Mouse (Mus musculus) embryonic facial prominence, embryonic 13.5 days (tissue): Measurements from ENCODE around the gene Pnmal1. TPM values are rescaled to one million over a fixed set of nuclear protein-coding genes. Genes with fewer than 3 reads are reported as not detected.

ENCODE experiments used
- ATAC-seq: fragments of 200-750 bp; cut with Nextera tagmentation; 2 replicates; pipeline ENCODE4 v1.8.0; 2017; ENCODE audit warnings: low read depth; ENCODE audit not compliant: insufficient number of reproducible peaks, insufficient read depth, low FRiP score, low TSS enrichment
- H3K27ac ChIP-seq: fragments of 300-500 bp; sonication (generic); 2 replicates; pipeline ENCODE4 v1.5.1; 2015; ENCODE audit warnings: moderate library complexity, mild to moderate bottlenecking, inconsistent platforms
- H3K27me3 ChIP-seq: fragments of 300-500 bp; sonication (generic); 2 replicates; pipeline ENCODE4 v1.6.1; 2015; ENCODE audit warnings: mild to moderate bottlenecking, inconsistent platforms
- H3K36me3 ChIP-seq: fragments of 300-500 bp; sonication (generic); 2 replicates; pipeline ENCODE4 v1.6.1; 2015; ENCODE audit warnings: mild to moderate bottlenecking, inconsistent platforms
- H3K4me1 ChIP-seq: fragments of 300-500 bp; sonication (generic); 2 replicates; pipeline ENCODE4 v1.6.1; 2015; ENCODE audit warnings: inconsistent platforms
- H3K4me2 ChIP-seq: fragments of 300-500 bp; sonication (generic); 2 replicates; pipeline ENCODE4 v1.6.1; 2015; ENCODE audit warnings: moderate library complexity, mild to moderate bottlenecking, inconsistent platforms
- H3K4me3 ChIP-seq: fragments of 300-500 bp; sonication (generic); 2 replicates; pipeline ENCODE4 v1.5.1; 2015; ENCODE audit warnings: mild to moderate bottlenecking, inconsistent platforms
- H3K9ac ChIP-seq: fragments of 300-500 bp; sonication (generic); 2 replicates; pipeline ENCODE4 v1.6.1; 2015; ENCODE audit warnings: mild to moderate bottlenecking, inconsistent platforms
- H3K9me3 ChIP-seq: fragments of 300-500 bp; sonication (generic); 2 replicates; pipeline ENCODE4 v1.6.1; 2016; ENCODE audit warnings: inconsistent platforms
- WGBS: fragments of 180-500 bp; shearing (Covaris S2); methylation state at CpG from one replicate; pipeline ENCODE4 v1.1.7; 2015; ENCODE audit warnings: mixed read lengths; 5-methylcytosine and 5-hydroxymethylcytosine counted together
- polyA plus RNA-seq: library from polyadenylated mRNA; unstranded; fragments of >200 nt; fragmentation: Nextera tagmentation; extraction: Ambion mirVana; gene quantifications from 2 replicates; pipeline ENCODE4 v1.2.1, GENCODE M21; 2015

The Pnmal1 gene
- polyA plus RNA-seq, 1 experiment from 2014 or later, result 1.2 TPM

- Histone ChIP-seq H3K4me3 (no peak overlapping the region), H3K9me3 (no peaks in the 10 kb centered on the region), H3K4me1 (0 out of 2 replicates have a peak, but pooled peaks cover 3% of the 10 kb centered on the region), H3K4me2 (no peak overlapping the region), H3K9ac (no peak overlapping the region), H3K36me3 (no peaks in the 10 kb centered on the region), H3K27ac (no peak overlapping the region), H3K27me3 (no peaks in the 10 kb centered on the region)
- peak; percentile 45; the same call in 1 of the 2 replicates for ATAC-seq
- WGBS, result 17% methylated on average over 14 of the region's 14 CpGs
Observed at GRCm38 (mm10) chr7:16931968-16932627, 27.4 kb upstream of the Pnmal1 start.

DNA sequence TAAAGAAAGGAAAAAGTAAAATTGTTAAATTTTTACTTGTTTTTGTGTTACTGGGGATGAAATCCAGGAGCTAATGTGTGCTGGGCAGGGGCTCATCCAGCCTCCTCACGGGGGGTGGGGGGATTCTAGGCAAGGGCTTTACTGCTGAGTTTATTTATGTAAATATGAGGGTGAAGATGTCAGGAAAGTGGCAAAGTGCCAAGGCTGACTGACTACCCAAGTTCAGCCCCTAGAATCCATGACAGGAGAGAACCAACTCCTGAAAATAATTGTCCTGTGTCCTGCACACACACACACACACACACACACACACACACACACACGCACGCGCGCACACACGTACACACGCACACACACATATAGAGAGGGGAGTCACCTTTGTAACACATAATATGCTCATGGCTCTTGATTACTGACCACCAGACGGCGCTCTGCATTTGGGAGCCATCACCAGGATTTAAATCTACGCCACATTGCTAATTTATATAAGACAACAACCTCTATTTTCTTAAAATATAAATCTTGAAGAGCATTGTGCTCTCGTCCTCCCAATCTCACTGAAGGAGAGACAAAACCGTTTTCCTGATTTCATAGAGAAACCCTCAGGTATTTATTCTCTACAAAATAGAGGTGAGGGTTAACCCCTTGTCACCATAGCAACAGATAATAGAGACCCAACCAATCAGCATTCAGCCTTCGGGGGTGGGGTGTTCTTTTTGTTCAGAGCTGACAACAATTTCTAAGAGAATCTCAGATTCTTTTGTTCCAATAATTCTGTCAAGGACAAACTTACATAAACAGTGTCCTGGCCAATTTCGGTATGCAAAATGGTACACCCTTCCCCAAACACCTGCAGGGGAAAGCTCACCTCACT, 26.5 kb upstream of the Pnmal1 start:
- Histone ChIP-seq H3K9ac (no peak overlapping the region), H3K4me1 (0 out of 2 replicates have a peak, but pooled peaks cover 3% of the 10 kb centered on the region), H3K9me3 (no peaks in the 10 kb centered on the region), H3K27ac (no peak overlapping the region), H3K36me3 (no peaks in the 10 kb centered on the region), H3K27me3 (no peaks in the 10 kb centered on the region), H3K4me3 (no peak overlapping the region), H3K4me2 (no peak overlapping the region)
- ATAC-seq, result no peak
- WGBS, result 39% methylated on average over 14 of the region's 14 CpGs

DNA sequence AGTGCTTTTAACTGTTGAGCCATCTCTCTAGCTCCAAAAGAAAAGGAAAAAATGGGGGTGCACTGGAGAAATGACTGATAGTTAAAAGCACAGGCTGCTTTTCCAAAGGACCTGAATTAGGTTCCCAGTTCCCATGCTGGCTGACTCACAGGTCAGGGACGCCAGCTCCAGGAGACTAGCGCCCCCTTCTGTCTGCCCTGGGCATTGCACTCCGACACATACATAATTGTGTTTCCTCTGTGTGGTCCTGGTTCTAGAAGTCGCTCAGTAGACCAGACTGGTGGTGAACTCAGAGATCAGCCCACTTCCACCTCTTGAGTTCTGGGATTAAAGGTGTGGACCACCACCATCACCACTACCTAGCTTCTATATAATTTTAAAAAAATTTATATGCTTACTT, 22.2 kb upstream of the Pnmal1 start:
- 41% methylated on average over 4 of the region's 4 CpGs for WGBS
- no peak for ATAC-seq
- H3K4me1 ChIP-seq, result peaks cover 14% of the 10 kb centered on the region
- H3K27ac ChIP-seq, result no peak overlapping the region
- H3K9me3 ChIP-seq, result no peaks in the 10 kb centered on the region
- H3K27me3 ChIP-seq, result no peaks in the 10 kb centered on the region
- no peak overlapping the region for H3K4me3 ChIP-seq
- H3K9ac ChIP-seq, result no peak overlapping the region
- no peaks in the 10 kb centered on the region for H3K36me3 ChIP-seq
- H3K4me2 ChIP-seq, result no peak overlapping the region

- Histone ChIP-seq H3K27ac (no peak overlapping the region), H3K4me2 (no peak overlapping the region), H3K9me3 (no peaks in the 10 kb centered on the region), H3K4me1 (peaks cover 13% of the 10 kb centered on the region), H3K36me3 (no peaks in the 10 kb centered on the region), H3K27me3 (no peaks in the 10 kb centered on the region), H3K4me3 (no peak overlapping the region), H3K9ac (no peak overlapping the region)
- no peak for ATAC-seq
- 68% methylated on average over 17 of the region's 17 CpGs for WGBS
Observed at GRCm38 (mm10) chr7:16938117-16938791, 21.2 kb upstream of the Pnmal1 start.

- Histone ChIP-seq H3K27ac (peak overlapping the region; percentile 66), H3K36me3 (no peaks in the 10 kb centered on the region), H3K4me2 (no peak overlapping the region), H3K9me3 (no peaks in the 10 kb centered on the region), H3K27me3 (peaks cover 7% of the 10 kb centered on the region), H3K9ac (no peak overlapping the region), H3K4me3 (no peak overlapping the region), H3K4me1 (peaks cover 26% of the 10 kb centered on the region)
- 30% methylated on average over 7 of the region's 7 CpGs for whole genome bisulfite sequencing
- ATAC-seq, result no peak
Observed at GRCm38 (mm10) chr7:16940292-16940691, 19.2 kb upstream of the Pnmal1 start.

GRCm38 (mm10) chr7:16942861-16943260, 16.6 kb upstream of the Pnmal1 start:
- Histone ChIP-seq H3K27ac (no peak overlapping the region), H3K27me3 (peaks cover 32% of the 10 kb centered on the region), H3K4me1 (peaks cover 48% of the 10 kb centered on the region), H3K4me2 (no peak overlapping the region), H3K4me3 (no peak overlapping the region), H3K9me3 (no peaks in the 10 kb centered on the region), H3K36me3 (no peaks in the 10 kb centered on the region), H3K9ac (no peak overlapping the region)
- WGBS, result 57% methylated on average over 4 of the region's 4 CpGs
- no peak for ATAC-seq

DNA sequence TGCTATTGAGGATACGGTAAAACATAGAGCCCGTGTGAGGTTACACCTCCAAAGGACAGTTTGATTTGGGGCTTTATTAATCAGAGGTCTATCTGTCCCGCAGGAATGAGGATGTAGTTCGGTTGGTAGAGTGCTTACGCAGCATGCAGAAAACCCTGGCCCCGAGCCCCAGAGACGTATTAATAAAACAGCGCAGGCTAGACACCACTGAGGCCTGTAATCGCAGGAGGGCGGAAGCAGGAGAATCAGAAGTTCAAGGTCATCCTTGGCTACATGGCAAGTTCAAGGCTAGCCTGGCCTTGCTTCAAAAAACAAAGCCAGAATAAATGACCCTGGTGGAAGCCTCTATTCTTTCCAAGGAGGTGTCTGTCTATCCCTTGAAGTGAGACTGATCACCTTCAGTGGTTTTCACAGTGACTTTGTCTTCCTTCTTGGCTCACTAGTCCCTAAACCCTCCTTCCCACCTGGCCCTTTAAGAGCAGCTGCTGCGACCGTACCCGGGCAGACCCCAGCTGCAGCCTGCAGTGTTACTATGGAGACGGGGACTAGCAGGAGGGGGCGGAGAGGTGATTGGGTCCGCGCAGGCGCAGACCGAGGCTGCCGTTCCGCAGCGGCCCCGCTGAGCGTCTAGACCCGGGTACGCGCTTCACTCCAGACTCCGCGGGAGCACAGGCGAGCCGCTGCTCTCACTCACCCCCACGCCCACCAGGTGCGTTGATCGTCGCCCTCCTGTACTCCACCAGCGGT, 15.2 kb upstream of the Pnmal1 start, which contains the start of gene Pnmal2:
Gene Pnmal2, plus strand, starts transcription at position 622 of the 747 bp plus-strand sequence.
- Histone ChIP-seq H3K9ac (peak within 1 kb of the TSS; percentile 84), H3K36me3 (no peaks in the 10 kb centered on the region), H3K4me3 (peak within 1 kb of the TSS; percentile 67), H3K4me1 (peaks cover 55% of the 10 kb centered on the region), H3K4me2 (peak within 1 kb of the TSS; percentile 87), H3K9me3 (no peaks in the 10 kb centered on the region), H3K27ac (no peak within 1 kb of the TSS), H3K27me3 (peaks cover 46% of the 10 kb centered on the region)
- WGBS, result 14% methylated on average over 36 of the region's 36 CpGs
- peak; percentile 82 for ATAC-seq

DNA sequence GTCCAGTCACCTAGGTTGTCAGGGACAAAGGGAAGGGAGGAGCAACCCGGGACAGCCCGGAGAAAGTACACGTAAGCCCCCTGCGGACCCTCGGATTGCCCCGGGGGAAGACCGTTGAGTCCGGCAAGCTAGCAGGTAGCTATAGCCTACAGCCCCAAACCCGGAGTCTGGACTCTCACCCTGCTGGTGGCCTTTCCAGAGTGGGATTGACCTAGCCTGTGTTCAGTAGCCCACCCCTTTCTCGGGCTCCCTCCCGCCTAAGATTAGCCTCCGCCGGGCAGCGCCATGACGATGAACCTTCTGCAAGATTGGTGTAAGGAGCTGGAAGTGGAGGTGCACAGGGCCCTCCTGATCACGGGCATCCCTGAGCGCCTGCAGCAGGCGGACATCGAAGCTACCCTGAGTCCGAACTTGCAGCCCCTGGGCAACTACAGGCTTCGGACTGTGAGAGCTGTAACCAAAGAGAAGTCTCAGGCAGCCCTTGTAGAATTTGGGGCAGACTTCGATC, 14.6 kb upstream of the Pnmal1 start:
- Histone ChIP-seq H3K9ac (peak overlapping the region; percentile 84), H3K27me3 (peaks cover 52% of the 10 kb centered on the region), H3K4me2 (peak overlapping the region; percentile 87), H3K36me3 (no peaks in the 10 kb centered on the region), H3K4me3 (peak overlapping the region; percentile 67), H3K4me1 (peaks cover 59% of the 10 kb centered on the region), H3K9me3 (no peaks in the 10 kb centered on the region), H3K27ac (no peak overlapping the region)
- no peak; the same call in 1 of the 2 replicates for ATAC-seq
- WGBS, result under 1% methylated on average over 22 of the region's 22 CpGs

- peaks cover 59% of the 10 kb centered on the region for H3K4me1 ChIP-seq
- H3K27me3 ChIP-seq, result peaks cover 53% of the 10 kb centered on the region
- peak overlapping the region; percentile 67 for H3K4me3 ChIP-seq
- WGBS, result 15% methylated on average over 17 of the region's 17 CpGs
- H3K4me2 ChIP-seq, result peak overlapping the region; percentile 87
- H3K9ac ChIP-seq, result peak overlapping the region; percentile 84
- H3K9me3 ChIP-seq, result no peaks in the 10 kb centered on the region
- ATAC-seq, result no peak
- H3K27ac ChIP-seq, result no peak overlapping the region
- H3K36me3 ChIP-seq, result no peaks in the 10 kb centered on the region
Observed at GRCm38 (mm10) chr7:16945419-16945818, 14.1 kb upstream of the Pnmal1 start.

DNA sequence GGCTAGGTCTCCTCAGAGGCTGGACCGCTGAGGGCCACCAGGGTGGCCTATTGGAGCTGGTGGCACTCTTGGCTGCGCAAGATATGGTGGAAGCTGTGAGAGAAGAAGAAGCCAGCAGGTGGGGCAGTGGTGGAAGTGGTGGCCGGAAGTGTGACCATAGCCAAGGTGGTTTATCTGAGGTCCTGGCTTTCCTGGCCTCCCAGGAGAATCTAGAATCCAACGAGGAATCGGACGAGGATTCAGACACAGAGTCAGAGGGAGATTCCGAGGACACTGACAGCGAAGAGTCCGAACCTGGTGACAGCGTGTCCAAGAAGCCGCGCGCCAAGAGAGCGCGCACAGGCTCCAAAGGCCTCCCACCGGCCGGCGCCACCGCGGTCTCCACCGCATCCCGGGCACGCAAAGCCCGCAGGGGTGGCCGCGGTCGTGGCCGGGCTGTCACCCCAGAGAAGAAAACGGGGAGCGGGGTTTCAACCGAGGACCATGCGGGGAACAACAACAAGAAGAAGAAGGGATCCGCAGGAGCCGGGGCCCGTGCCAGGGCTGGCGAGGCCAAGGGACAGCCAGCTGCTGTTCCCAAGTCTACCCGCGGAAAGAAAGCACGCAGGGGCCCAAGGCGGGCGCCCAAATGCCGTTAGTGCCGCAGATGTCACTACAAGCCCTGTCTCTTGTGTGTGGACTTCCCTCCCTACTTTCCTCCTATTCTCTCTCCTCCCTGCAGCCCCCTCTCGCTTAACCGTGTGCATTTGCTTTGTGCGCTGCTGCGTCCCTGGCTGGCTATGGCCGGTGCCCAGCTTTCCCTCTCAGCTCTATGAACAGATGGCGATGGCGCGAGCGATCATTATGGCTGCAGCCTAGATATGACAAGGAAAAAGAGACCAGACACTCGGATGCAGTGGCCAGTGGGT, 12.8 kb upstream of the Pnmal1 start:
- ATAC-seq, result no peak
- no peak overlapping the region for H3K27ac ChIP-seq
- H3K9ac ChIP-seq, result peak overlapping the region; percentile 64
- H3K4me1 ChIP-seq, result peaks cover 62% of the 10 kb centered on the region
- H3K36me3 ChIP-seq, result no peaks in the 10 kb centered on the region
- peak overlapping the region; percentile 67 for H3K4me3 ChIP-seq
- H3K9me3 ChIP-seq, result no peaks in the 10 kb centered on the region
- H3K4me2 ChIP-seq, result peak overlapping the region; percentile 87
- H3K27me3 ChIP-seq, result peaks cover 53% of the 10 kb centered on the region
- WGBS, result 2% methylated on average over 53 of the region's 53 CpGs
